Mouse (Mus musculus) neural tube, embryonic 13.5 days (tissue): ENCODE results near the gene Gm11034. TPM values are rescaled to one million over a fixed set of nuclear protein-coding genes. Genes with fewer than 3 reads are reported as not detected.

Experiments
- polyA plus RNA-seq: library from polyadenylated mRNA; unstranded; fragments of >200 nt; fragmentation: Nextera tagmentation; extraction: Ambion mirVana; gene quantifications from 2 replicates; pipeline ENCODE4 v1.2.1, GENCODE M21; 2015

The Gm11034 gene
- polyA plus RNA-seq, 1 experiment from 2014 or later: not detected

Other genes starting within 250 kb of the Gm11034 start
- 0.69 and 1.0 TPM in 2 replicates for gene Cyp4f18, start 204.0 kb downstream of the Gm11034 start, polyA plus RNA-seq
- gene Olfr372, start 172.4 kb downstream of the Gm11034 start, polyA plus RNA-seq: not detected in 2 replicates
- gene Olfr373, start 130.5 kb downstream of the Gm11034 start, polyA plus RNA-seq: not detected in 2 replicates
- gene Olfr374, start 106.6 kb downstream of the Gm11034 start, polyA plus RNA-seq: not detected in 2 replicates
- 230 and 274 TPM in 2 replicates for gene Tpm4, start 78.7 kb downstream of the Gm11034 start, polyA plus RNA-seq
- gene Rab8a, start 52.4 kb downstream of the Gm11034 start, polyA plus RNA-seq: 109 and 129 TPM in 2 replicates
- gene Hsh2d, start 24.0 kb downstream of the Gm11034 start, polyA plus RNA-seq: not detected in 2 replicates
- gene Cib3, start 799 bp downstream of the Gm11034 start, polyA plus RNA-seq: not detected in 2 replicates
- 93.8 and 96.1 TPM in 2 replicates for gene Fam32a, start 6.1 kb upstream of the Gm11034 start, polyA plus RNA-seq
- 227 and 228 TPM in 2 replicates for gene Ap1m1, start 26.4 kb upstream of the Gm11034 start, polyA plus RNA-seq
- gene Gm10282, start 91.6 kb upstream of the Gm11034 start, polyA plus RNA-seq: 14.3 and 19.6 TPM in 2 replicates
- 6.6 and 8.3 TPM in 2 replicates for gene Klf2, start 105.4 kb upstream of the Gm11034 start, polyA plus RNA-seq
- 57.5 and 58.4 TPM in 2 replicates for gene Eps15l1, start 207.8 kb upstream of the Gm11034 start, polyA plus RNA-seq
- gene Calr3, start 230.2 kb upstream of the Gm11034 start, polyA plus RNA-seq: 0.63 and 1.3 TPM in 2 replicates
- 16.4 and 17.2 TPM in 2 replicates for gene 1700030K09Rik, start 230.2 kb upstream of the Gm11034 start, polyA plus RNA-seq